Mouse (Mus musculus) C2C12 (cell line): ENCODE measurements at regions not wholly inside any gene's neighbourhood (a gene's known extent, or its start where the extent isn't known, plus 50 kb on each side); places are given as distances from the start of the nearest gene placed in this dataset.

ENCODE experiments used
- H3K27me3 ChIP-seq: one replicate; pipeline ENCODE4 v1.6.1; 2011; ENCODE audit not compliant: control insufficient read depth, insufficient read depth, insufficient read length
- H3K36me3 ChIP-seq: one replicate; pipeline ENCODE4 v1.6.1; 2011; ENCODE audit not compliant: control insufficient read depth, insufficient read depth
- H3K4me3 ChIP-seq: one replicate; pipeline ENCODE4 v1.5.1; 2011; ENCODE audit warnings: mild to moderate bottlenecking, control low read depth; ENCODE audit not compliant: poor library complexity, insufficient read depth, severe bottlenecking
- H3K79me2 ChIP-seq: one replicate; pipeline ENCODE4 v1.6.1; 2011; ENCODE audit not compliant: control insufficient read depth, insufficient read depth
- H3K79me3 ChIP-seq: one replicate; pipeline ENCODE4 v1.6.1; 2011; ENCODE audit warnings: low read depth, control low read depth
- H3ac ChIP-seq: one replicate; pipeline ENCODE3; 2011; ENCODE audit warnings: low read depth; ENCODE audit not compliant: control insufficient read depth, insufficient read length
- CEBPB ChIP-seq: IDR thresholded peaks from one replicate; pipeline ENCODE4 v1.6.1; 2011; ENCODE audit warnings: low read depth, mild to moderate bottlenecking, control low read depth, moderate library complexity
- CTCF ChIP-seq: IDR thresholded peaks from one replicate; pipeline ENCODE4 v1.5.1; 2011; ENCODE audit not compliant: control insufficient read depth, insufficient read depth, insufficient read length
- FOSL1 ChIP-seq: IDR thresholded peaks from one replicate; pipeline ENCODE4 v1.8.0; 2011; ENCODE audit warnings: mild to moderate bottlenecking, low read length; ENCODE audit not compliant: poor library complexity, insufficient read depth, severe bottlenecking
- MAX ChIP-seq: IDR thresholded peaks from one replicate; pipeline ENCODE4 v1.6.1; 2011; ENCODE audit warnings: mild to moderate bottlenecking, control low read depth
- MYOD1 ChIP-seq: IDR thresholded peaks from one replicate; pipeline ENCODE4 v1.6.1; 2011; ENCODE audit warnings: low read depth; ENCODE audit not compliant: control insufficient read depth, insufficient read length
- MYOG ChIP-seq: IDR thresholded peaks from one replicate; pipeline ENCODE4 v1.6.1; 2011; ENCODE audit not compliant: control insufficient read depth, insufficient read length; ENCODE audit errors: extremely low read depth
- USF1 ChIP-seq: IDR thresholded peaks from one replicate; pipeline ENCODE4 v1.6.1; 2011; ENCODE audit warnings: low read depth, mild to moderate bottlenecking, control low read depth, moderate library complexity

GRCm38 (mm10) chr3:37801551-37801950 lies 77.3 kb upstream of the Gm5148 start:
- no peak overlapping the region for H3K4me3 ChIP-seq
- TF ChIP-seq MYOD1 (no peak), FOSL1 (no peak), MYOG (no peak), CTCF (no peak), USF1 (no peak), MAX (no peak), CEBPB (no peak)
- no peaks in the 10 kb centered on the region for H3K79me2 ChIP-seq
- H3K36me3 ChIP-seq = no peaks in the 10 kb centered on the region
- H3ac ChIP-seq = no peak overlapping the region
- H3K79me3 ChIP-seq = no peaks in the 10 kb centered on the region
- H3K27me3 ChIP-seq = no peaks in the 10 kb centered on the region

DNA sequence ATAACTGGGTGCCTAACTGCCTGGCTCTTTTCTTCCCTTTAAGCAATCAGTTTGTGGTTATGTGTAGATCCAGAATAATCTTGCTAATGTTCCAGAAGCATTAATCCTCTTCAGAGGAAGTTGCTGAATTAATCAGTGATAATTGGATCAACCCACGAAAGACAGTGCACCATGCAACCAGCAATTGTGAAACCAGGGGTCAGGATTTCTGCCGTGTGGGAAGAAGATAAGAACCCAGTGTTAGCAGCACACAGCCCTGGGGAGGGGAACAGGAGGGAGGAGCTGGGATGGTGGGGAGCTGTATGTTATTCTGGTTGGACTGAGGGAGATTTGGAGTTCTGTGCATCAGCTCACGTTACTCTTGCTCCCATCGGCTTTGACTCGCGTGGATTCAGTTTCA lies 75.5 kb upstream of the Gm5148 start:
- H3ac ChIP-seq = no peak overlapping the region
- no peak overlapping the region for H3K4me3 ChIP-seq
- no peaks in the 10 kb centered on the region for H3K79me3 ChIP-seq
- H3K27me3 ChIP-seq = no peaks in the 10 kb centered on the region
- TF ChIP-seq MAX (no peak), USF1 (no peak), MYOD1 (no peak), MYOG (no peak), CTCF (no peak), FOSL1 (no peak), CEBPB (no peak)
- H3K79me2 ChIP-seq = no peaks in the 10 kb centered on the region
- no peaks in the 10 kb centered on the region for H3K36me3 ChIP-seq

- TF ChIP-seq CTCF = no peak
- TF ChIP-seq MYOG = no peak
- no peak for TF ChIP-seq CEBPB
- TF ChIP-seq FOSL1 = no peak
- no peak for TF ChIP-seq MYOD1
- TF ChIP-seq MAX = no peak
- no peak for TF ChIP-seq USF1
- Histone ChIP-seq H3K79me3 (no peaks in the 10 kb centered on the region), H3K36me3 (no peaks in the 10 kb centered on the region), H3ac (no peak overlapping the region), H3K27me3 (no peaks in the 10 kb centered on the region), H3K79me2 (no peaks in the 10 kb centered on the region), H3K4me3 (no peak overlapping the region)
These were observed 65.4 kb upstream of the Gm5148 start for GRCm38 (mm10) chr3:37789711-37790110.

DNA sequence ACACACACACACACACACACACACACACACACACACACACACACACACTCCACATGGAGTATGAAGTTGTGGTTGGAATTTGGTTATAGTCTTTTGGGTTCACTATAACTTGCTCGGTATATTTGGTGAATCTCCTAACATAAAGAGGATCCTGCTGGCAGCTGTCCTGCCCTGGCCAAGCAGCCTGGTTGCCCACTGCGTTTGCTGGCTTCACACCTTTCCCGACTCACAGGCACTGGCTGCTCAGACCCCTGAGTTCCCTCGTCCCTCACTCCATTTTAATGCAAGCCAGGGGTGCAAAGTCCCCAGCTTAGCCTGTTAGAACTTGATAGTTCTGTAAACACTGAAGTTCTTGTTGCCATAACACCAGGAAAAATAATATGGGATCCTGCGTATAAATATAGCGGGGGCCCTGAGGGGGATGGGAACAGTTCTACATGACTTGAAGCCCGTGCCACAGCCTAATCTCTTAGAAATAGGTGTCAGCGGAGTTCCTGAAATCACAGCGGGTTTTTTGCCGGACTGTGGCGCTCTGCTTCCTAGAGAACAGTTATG lies 64.9 kb upstream of the Gm5148 start:
- Histone ChIP-seq H3K79me3 (no peaks in the 10 kb centered on the region), H3K79me2 (no peaks in the 10 kb centered on the region), H3K27me3 (no peaks in the 10 kb centered on the region), H3K36me3 (no peaks in the 10 kb centered on the region), H3K4me3 (no peak overlapping the region), H3ac (no peak overlapping the region)
- TF ChIP-seq CTCF = no peak
- no peak for TF ChIP-seq CEBPB
- TF ChIP-seq USF1 = no peak
- no peak for TF ChIP-seq MAX
- TF ChIP-seq MYOG = no peak
- TF ChIP-seq FOSL1 = no peak
- no peak for TF ChIP-seq MYOD1

- Histone ChIP-seq H3K4me3 (no peak overlapping the region), H3ac (no peak overlapping the region), H3K79me2 (no peaks in the 10 kb centered on the region), H3K36me3 (no peaks in the 10 kb centered on the region), H3K79me3 (no peaks in the 10 kb centered on the region), H3K27me3 (no peaks in the 10 kb centered on the region)
- TF ChIP-seq MAX (no peak), FOSL1 (no peak), MYOD1 (no peak), MYOG (no peak)
These were observed 64.1 kb upstream of the Gm5148 start for GRCm38 (mm10) chr3:37788366-37788765.

DNA sequence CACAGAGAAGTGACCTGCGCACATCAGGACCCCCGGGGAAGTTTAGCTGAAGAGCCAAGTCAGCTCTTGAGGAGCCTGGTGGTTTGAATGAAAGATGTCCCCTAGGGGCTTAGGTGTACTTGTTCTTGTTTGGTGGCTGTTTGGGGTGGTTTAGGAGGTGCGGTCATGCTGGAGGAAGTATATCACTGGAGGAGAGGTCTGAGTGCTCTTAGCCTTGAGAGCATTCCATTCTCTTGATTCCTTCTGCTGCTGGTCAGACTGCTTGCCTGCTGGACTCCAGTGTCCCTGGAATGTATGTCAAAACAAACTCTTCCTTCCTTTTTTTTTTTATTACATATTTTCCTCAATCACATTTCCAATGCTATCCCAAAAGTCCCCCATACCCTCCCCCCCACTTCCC lies 62.5 kb upstream of the Gm5148 start:
- H3K4me3 ChIP-seq = no peak overlapping the region
- TF ChIP-seq MYOD1 (no peak), MAX (no peak), USF1 (no peak), CEBPB (no peak), FOSL1 (no peak), CTCF (no peak), MYOG (no peak)

More for the DNA sequence above, 62.5 kb upstream of the Gm5148 start:
- Histone ChIP-seq H3K79me3 (no peaks in the 10 kb centered on the region), H3K36me3 (no peaks in the 10 kb centered on the region), H3K27me3 (no peaks in the 10 kb centered on the region), H3ac (no peak overlapping the region), H3K79me2 (no peaks in the 10 kb centered on the region)
